Mouse (Mus musculus) urinary bladder, postnatal 0 days (tissue): ENCODE measurements around the gene Dad1. TPM values are rescaled to one million over a fixed set of nuclear protein-coding genes. Genes with fewer than 3 reads are reported as not detected.

ENCODE experiments used
- polyA plus RNA-seq: library from polyadenylated mRNA; unstranded; fragments of >200 nt; fragmentation: Nextera tagmentation; extraction: Ambion mirVana; gene quantifications from 2 replicates; pipeline ENCODE4 v1.2.1, GENCODE M21; 2015

Gene Dad1
- 405 and 418 TPM in 2 replicates for polyA plus RNA-seq

GRCm38 (mm10) chr14:54253741-54254291 lies at the start of gene Dad1, which contains the start of gene Abhd4:
TSS of gene Dad1 (minus strand) at chr14:54254104.
TSS of gene Abhd4 (plus strand) at chr14:54254188.

DNA sequence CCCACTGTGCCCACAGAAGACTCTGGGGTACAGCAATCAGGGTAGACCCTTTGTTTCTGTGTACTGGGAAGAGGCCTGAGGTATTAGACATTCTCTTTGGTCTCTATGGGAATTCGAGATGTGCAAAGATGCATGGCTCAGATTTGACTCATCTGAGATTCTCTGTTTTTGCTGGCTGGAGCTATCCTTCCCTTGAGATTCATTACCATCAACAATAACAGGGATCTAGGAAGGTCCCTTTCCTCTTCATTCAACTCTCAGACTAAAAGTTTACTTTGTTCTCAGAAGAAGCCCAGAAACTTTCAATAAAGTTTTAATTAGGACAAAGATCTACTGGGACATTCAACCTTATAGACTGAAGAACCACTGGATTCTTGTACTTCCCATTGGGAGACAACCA lies 30.9 kb upstream of the Dad1 start, which contains the start of gene Olfr49:
Gene Olfr49, minus strand, starts transcription at position 101 of the 400 bp plus-strand sequence.

Other genes with a start within 250 kb of the Dad1 start
- gene Abhd4, start 84 bp upstream of the Dad1 start, polyA plus RNA-seq = 54.0 and 62.6 TPM in 2 replicates
- not detected in 2 replicates for gene Olfr49, start 30.8 kb upstream of the Dad1 start, polyA plus RNA-seq
- gene Oxa1l, start 106.7 kb upstream of the Dad1 start, polyA plus RNA-seq = 26.3 and 30.1 TPM in 2 replicates
- gene Slc7a7, start 163.7 kb upstream of the Dad1 start, polyA plus RNA-seq = 3.8 and 5.9 TPM in 2 replicates
- 256 and 276 TPM in 2 replicates for gene Mrpl52, start 172.8 kb upstream of the Dad1 start, polyA plus RNA-seq
- gene Mmp14, start 177.5 kb upstream of the Dad1 start, polyA plus RNA-seq = 124 and 133 TPM in 2 replicates
- gene Lrp10, start 210.0 kb upstream of the Dad1 start, polyA plus RNA-seq = 56.2 and 58.1 TPM in 2 replicates
- gene Rem2, start 222.0 kb upstream of the Dad1 start, polyA plus RNA-seq = 0.18 TPM in 1 of 2 replicates, not detected in the other